Mouse (Mus musculus) ovary, adult 18-20 months (tissue): ENCODE measurements around the gene Klhl24.

Source experiments
- DNase-seq: peaks from one replicate; pipeline ENCODE4 v3.0.0; 2022; ENCODE audit warnings: low spot score, mixed read lengths

The Klhl24 gene

GRCm38 (mm10) chr16:20144568-20144967 is 47.2 kb downstream of the Klhl24 start:
- DNase-seq = no peak

DNA sequence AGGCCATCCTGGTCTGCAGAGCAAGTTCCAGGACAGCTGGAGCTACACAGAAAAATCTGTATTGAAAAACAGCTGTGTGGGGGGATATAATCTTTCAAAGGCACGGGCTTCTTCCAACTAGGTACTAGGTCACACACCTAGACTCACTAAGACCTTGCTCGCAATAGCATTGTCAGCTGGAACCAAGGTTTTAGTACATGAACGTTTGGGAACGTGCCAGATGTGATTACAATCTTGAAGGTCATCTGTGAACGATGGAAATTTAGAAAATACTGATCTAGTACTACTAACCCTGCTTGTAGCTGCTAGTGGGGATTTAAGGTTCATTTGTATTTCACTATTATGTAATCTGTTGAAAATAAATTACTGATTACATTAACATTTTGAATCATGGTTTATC is 54.6 kb downstream of the Klhl24 start:
- DNase-seq = no peak

- DNase-seq = no peak
These were observed 56.4 kb downstream of the Klhl24 start for GRCm38 (mm10) chr16:20153742-20154141.

GRCm38 (mm10) chr16:20160130-20160529 is 62.8 kb downstream of the Klhl24 start:
- no peak for DNase-seq

DNA sequence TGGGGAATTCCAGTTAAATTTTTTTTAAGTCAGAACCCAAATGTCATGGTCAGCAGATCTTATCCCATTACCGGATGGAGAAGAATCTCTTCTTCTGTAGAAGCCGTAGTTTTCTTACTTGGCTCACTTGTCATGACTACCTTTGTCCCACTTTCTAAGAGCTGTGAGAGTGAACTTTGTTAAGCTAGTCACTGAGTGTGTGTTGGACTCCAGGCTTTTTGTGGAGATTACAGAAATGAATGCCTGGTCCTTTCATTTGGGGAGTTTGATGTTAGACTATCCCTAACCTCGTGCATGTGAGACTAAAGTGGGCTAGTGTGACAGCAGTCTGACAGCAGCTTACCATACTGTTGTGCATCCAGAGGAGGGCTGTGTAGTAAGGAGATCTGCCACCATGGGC is 71.7 kb downstream of the Klhl24 start:
- DNase-seq = no peak

DNA sequence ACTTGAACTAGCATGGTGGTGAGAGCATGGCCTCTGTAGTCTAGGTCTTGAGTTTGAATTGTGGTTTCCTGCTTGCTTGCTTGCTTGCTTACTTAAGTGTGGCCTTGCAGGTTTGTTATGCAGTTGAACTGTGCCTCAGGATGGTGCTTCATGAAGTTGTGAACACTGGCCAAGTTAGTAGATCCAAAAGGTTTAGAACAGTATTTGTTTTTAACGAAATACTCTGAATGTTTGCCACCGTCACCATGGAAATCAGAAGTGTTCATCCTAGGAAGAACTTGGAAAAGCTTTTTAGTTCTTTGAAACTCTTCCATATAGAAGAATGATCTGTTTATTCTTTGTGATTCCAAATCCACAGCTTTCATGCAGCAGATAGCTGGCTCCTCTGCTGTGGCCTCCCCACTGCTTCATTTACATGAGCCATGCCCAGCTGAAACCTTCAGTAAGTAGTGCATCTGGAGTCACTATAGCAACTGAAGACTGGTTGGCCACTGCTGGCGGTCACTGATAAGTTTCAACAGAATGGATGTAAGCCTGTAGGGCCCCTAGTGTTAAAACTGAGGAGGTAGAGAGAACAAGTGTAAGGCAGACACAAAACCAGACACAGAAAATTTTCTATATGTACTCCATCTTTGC is 72.2 kb downstream of the Klhl24 start:
- DNase-seq = no peak
